Mouse (Mus musculus) heart, embryonic 12.5 days (tissue): ENCODE results near the gene Shisa5. TPM values are rescaled to one million over a fixed set of nuclear protein-coding genes. Genes with fewer than 3 reads are reported as not detected.
A peak's percentile ranks its signal among the peaks of the same experiment; 100 is the strongest.

ENCODE experiments used
- ATAC-seq: fragments of 200-750 bp; cut with Nextera tagmentation; 2 replicates; pipeline ENCODE4 v1.8.0; 2017; ENCODE audit warnings: moderate TSS enrichment, moderate library complexity; ENCODE audit not compliant: insufficient number of reproducible peaks, low FRiP score
- H3K27ac ChIP-seq: fragments of 300-500 bp; sonication (generic); 2 replicates; pipeline ENCODE4 v1.5.1; 2016; ENCODE audit warnings: mild to moderate bottlenecking, moderate library complexity; ENCODE audit not compliant: poor library complexity, severe bottlenecking
- H3K27me3 ChIP-seq: fragments of 300-500 bp; sonication (generic); replicated peaks from 2 replicates; pipeline ENCODE4 v1.6.1; 2016; ENCODE audit warnings: mild to moderate bottlenecking, moderate library complexity
- H3K36me3 ChIP-seq: fragments of 300-500 bp; sonication (generic); 2 replicates; pipeline ENCODE4 v1.6.1; 2016; ENCODE audit warnings: mild to moderate bottlenecking, moderate library complexity
- H3K4me1 ChIP-seq: fragments of 300-500 bp; sonication (generic); replicated peaks from 2 replicates; pipeline ENCODE4 v1.6.1; 2016; ENCODE audit warnings: mild to moderate bottlenecking
- H3K4me2 ChIP-seq: fragments of 300-500 bp; sonication (generic); 2 replicates; pipeline ENCODE4 v1.6.1; 2016; ENCODE audit warnings: mild to moderate bottlenecking, moderate library complexity
- H3K4me3 ChIP-seq: fragments of 300-500 bp; sonication (generic); 2 replicates; pipeline ENCODE4 v1.5.1; 2016; ENCODE audit warnings: mild to moderate bottlenecking
- H3K9ac ChIP-seq: fragments of 300-500 bp; sonication (generic); 2 replicates; pipeline ENCODE4 v1.6.1; 2016; ENCODE audit warnings: mild to moderate bottlenecking, moderate library complexity
- H3K9me3 ChIP-seq: fragments of 300-500 bp; sonication (generic); replicated peaks from 2 replicates; pipeline ENCODE4 v1.6.1; 2016; ENCODE audit warnings: mild to moderate bottlenecking, moderate library complexity
- WGBS: fragments of 180-500 bp; shearing (Covaris S2); methylation state at CpG from one replicate; pipeline ENCODE4 v1.1.7; 2016; 5-methylcytosine and 5-hydroxymethylcytosine counted together
- polyA plus RNA-seq: library from polyadenylated mRNA; unstranded; fragments of >200 nt; fragmentation: Nextera tagmentation; extraction: Ambion mirVana; gene quantifications from 2 replicates; pipeline ENCODE4 v1.2.1, GENCODE M21; 2016

Gene Shisa5
- polyA plus RNA-seq, 1 experiment from 2014 or later: 67.5 TPM

GRCm38 (mm10) chr9:109103250-109103649, 64.9 kb downstream of the Shisa5 start:
- ATAC-seq: no peak
- Histone ChIP-seq H3K4me2 (no peak overlapping the region), H3K27ac (no peak overlapping the region), H3K4me1 (peaks cover 54% of the 10 kb centered on the region), H3K9me3 (no peaks in the 10 kb centered on the region), H3K4me3 (no peak overlapping the region), H3K27me3 (no peaks in the 10 kb centered on the region), H3K9ac (no peak overlapping the region), H3K36me3 (peaks cover 75% of the 10 kb centered on the region)
- WGBS: 71% methylated on average over 7 of the region's 7 CpGs

- H3K4me2 ChIP-seq: no peak overlapping the region
- no peaks in the 10 kb centered on the region for H3K27me3 ChIP-seq
- H3K9ac ChIP-seq: peak overlapping the region; percentile 24; the same call in 1 of the 2 replicates
- H3K4me3 ChIP-seq: no peak overlapping the region
- ATAC-seq: no peak
- H3K36me3 ChIP-seq: peaks cover 83% of the 10 kb centered on the region
- H3K27ac ChIP-seq: no peak overlapping the region
- H3K9me3 ChIP-seq: no peaks in the 10 kb centered on the region
- 87% methylated on average over 9 of the region's 9 CpGs for WGBS
- peaks cover 46% of the 10 kb centered on the region for H3K4me1 ChIP-seq
These were observed 65.7 kb downstream of the Shisa5 start for GRCm38 (mm10) chr9:109104083-109104482.

- Histone ChIP-seq H3K4me1 (peaks cover 37% of the 10 kb centered on the region), H3K36me3 (peaks cover 92% of the 10 kb centered on the region), H3K4me3 (no peak overlapping the region), H3K4me2 (no peak overlapping the region), H3K9ac (no peak overlapping the region), H3K9me3 (no peaks in the 10 kb centered on the region), H3K27ac (peak overlapping the region; percentile 16; the same call in 1 of the 2 replicates), H3K27me3 (no peaks in the 10 kb centered on the region)
- 67% methylated on average over 12 of the region's 12 CpGs for WGBS
- peak; percentile 33; the same call in 1 of the 2 replicates for ATAC-seq
These were observed 66.6 kb downstream of the Shisa5 start for GRCm38 (mm10) chr9:109105011-109105410.

- no peak overlapping the region for H3K9ac ChIP-seq
- WGBS: 89% methylated on average over 12 of the region's 12 CpGs
These were observed 67.3 kb downstream of the Shisa5 start for GRCm38 (mm10) chr9:109105648-109106047.

DNA sequence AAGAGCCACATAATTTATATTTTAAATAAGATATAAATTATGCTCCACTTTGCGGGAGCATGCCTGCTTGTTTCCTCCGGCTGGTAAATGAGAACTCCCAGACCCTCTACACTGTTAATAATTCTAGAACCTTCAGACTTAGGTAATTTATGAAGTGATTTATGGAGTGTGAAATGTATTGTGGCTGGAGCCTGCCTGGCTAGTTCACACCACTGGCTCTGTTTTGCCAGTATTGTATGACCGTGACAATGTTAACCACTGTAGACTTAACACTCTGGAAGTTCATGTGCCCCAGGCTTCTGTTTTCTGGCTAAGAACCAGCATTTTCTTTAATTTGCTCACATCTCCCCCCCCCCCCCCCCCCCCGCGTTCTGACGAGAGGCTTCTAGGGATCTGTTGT, 69.0 kb downstream of the Shisa5 start:
- H3K27me3 ChIP-seq: no peaks in the 10 kb centered on the region
- H3K9ac ChIP-seq: no peak overlapping the region
- H3K4me3 ChIP-seq: no peak overlapping the region
- H3K27ac ChIP-seq: no peak overlapping the region
- peaks cover 97% of the 10 kb centered on the region for H3K36me3 ChIP-seq
- H3K4me1 ChIP-seq: peaks cover 29% of the 10 kb centered on the region
- no peaks in the 10 kb centered on the region for H3K9me3 ChIP-seq
- 86% methylated on average over 5 of the region's 6 CpGs for WGBS
- no peak for ATAC-seq
- no peak overlapping the region for H3K4me2 ChIP-seq

More at GRCm38 (mm10) chr9:109105648-109106047, 67.3 kb downstream of the Shisa5 start:
- H3K4me2 ChIP-seq: no peak overlapping the region
- no peak overlapping the region for H3K27ac ChIP-seq
- H3K27me3 ChIP-seq: no peaks in the 10 kb centered on the region
- H3K4me3 ChIP-seq: no peak overlapping the region
- H3K9me3 ChIP-seq: no peaks in the 10 kb centered on the region
- peaks cover 92% of the 10 kb centered on the region for H3K36me3 ChIP-seq
- peaks cover 32% of the 10 kb centered on the region for H3K4me1 ChIP-seq
- no peak for ATAC-seq

Other genes with a start within 250 kb of the Shisa5 start
- 8.9 and 9.2 TPM in 2 replicates for gene Nckipsd, start 230.2 kb upstream of the Shisa5 start, polyA plus RNA-seq
- 0.08 and 0.09 TPM in 2 replicates for gene Celsr3, start 212.2 kb upstream of the Shisa5 start, polyA plus RNA-seq
- gene Slc26a6, start 185.3 kb upstream of the Shisa5 start, polyA plus RNA-seq: 6.0 and 8.0 TPM in 2 replicates
- not detected in 2 replicates for gene Tmem89, start 123.9 kb upstream of the Shisa5 start, polyA plus RNA-seq
- gene Uqcrc1, start 101.9 kb upstream of the Shisa5 start, polyA plus RNA-seq: 738 and 745 TPM in 2 replicates
- 1.1 and 1.3 TPM in 2 replicates for gene Col7a1, start 85.0 kb upstream of the Shisa5 start, polyA plus RNA-seq
- not detected in 2 replicates for gene Ucn2, start 52.6 kb upstream of the Shisa5 start, polyA plus RNA-seq
- 3.0 and 4.3 TPM in 2 replicates for gene Pfkfb4, start 46.8 kb upstream of the Shisa5 start, polyA plus RNA-seq
- 5.8 and 7.1 TPM in 2 replicates for gene Trex1, start 21.2 kb downstream of the Shisa5 start, polyA plus RNA-seq
- 17.9 and 19.6 TPM in 2 replicates for gene Atrip, start 35.6 kb downstream of the Shisa5 start, polyA plus RNA-seq
- gene Ccdc51, start 43.9 kb downstream of the Shisa5 start, polyA plus RNA-seq: 14.6 and 16.3 TPM in 2 replicates
- gene Tma7, start 44.0 kb downstream of the Shisa5 start, polyA plus RNA-seq: 715 and 742 TPM in 2 replicates
- gene Plxnb1, start 56.8 kb downstream of the Shisa5 start, polyA plus RNA-seq: 11.1 and 11.7 TPM in 2 replicates
- not detected in 2 replicates for gene Fbxw21, start 123.5 kb downstream of the Shisa5 start, polyA plus RNA-seq
- not detected in 2 replicates for gene Fbxw13, start 157.4 kb downstream of the Shisa5 start, polyA plus RNA-seq
- not detected in 2 replicates for gene Fbxw20, start 196.2 kb downstream of the Shisa5 start, polyA plus RNA-seq
- not detected in 2 replicates for gene Fbxw14, start 249.1 kb downstream of the Shisa5 start, polyA plus RNA-seq